Mouse (Mus musculus) heart, adult 2 months (tissue): ENCODE measurements around the gene Tasp1. TPM values are rescaled to one million over a fixed set of nuclear protein-coding genes. Genes with fewer than 3 reads are reported as not detected.

Experiments used
- DNase-seq, 2 experiments: peaks; one replicate each; pipeline ENCODE4 v3.0.0; 2021
- H3K27ac ChIP-seq: fragments of 200-600 bp; 2 replicates; pipeline ENCODE4 v1.8.1; 2022
- H3K27me3 ChIP-seq: fragments of 200-500 bp; 2 replicates; pipeline ENCODE4 v1.6.1; 2012; ENCODE audit warnings: mild to moderate bottlenecking, low read length, inconsistent platforms, mixed read lengths; ENCODE audit not compliant: control insufficient read depth, insufficient read depth
- H3K36me3 ChIP-seq: fragments of 200-500 bp; 2 replicates; pipeline ENCODE4 v1.6.1; 2012; ENCODE audit warnings: low read length, inconsistent platforms; ENCODE audit not compliant: control insufficient read depth, insufficient read depth
- H3K4me1 ChIP-seq: fragments of 200-500 bp; 2 replicates; pipeline ENCODE4 v1.6.1; 2011; ENCODE audit warnings: low read length; ENCODE audit not compliant: control insufficient read depth, insufficient read depth
- H3K4me3 ChIP-seq: fragments of 200-600 bp; 2 replicates; pipeline ENCODE4 v1.8.1; 2022
- H3K79me2 ChIP-seq: fragments of 200-500 bp; replicated peaks from 2 replicates; pipeline ENCODE4 v1.6.1; 2012; ENCODE audit warnings: mild to moderate bottlenecking, inconsistent platforms, low read length, moderate library complexity, mixed read lengths; ENCODE audit not compliant: control insufficient read depth, insufficient read depth
- H3K9ac ChIP-seq: fragments of 200-500 bp; 2 replicates; pipeline ENCODE4 v1.6.1; 2012; ENCODE audit warnings: low read depth, mild to moderate bottlenecking, control low read depth, inconsistent platforms, low read length, mixed read lengths
- CTCF ChIP-seq: fragments of 200-600 bp; IDR thresholded peaks from 2 replicates; pipeline ENCODE4 v1.8.1; 2022; ENCODE audit warnings: antibody characterized with exemption, mild to moderate bottlenecking, moderate library complexity
- EP300 ChIP-seq: fragments of 200-500 bp; IDR thresholded peaks from 2 replicates; pipeline ENCODE4 v1.6.1; 2011; ENCODE audit warnings: low read depth, low read length, control low read depth; ENCODE audit not compliant: insufficient read depth
- POLR2A ChIP-seq: fragments of 200-500 bp; IDR thresholded peaks from 2 replicates; pipeline ENCODE4 v1.6.1; 2011; ENCODE audit warnings: mild to moderate bottlenecking, low read depth, low read length, control low read depth; ENCODE audit not compliant: insufficient read depth
- WGBS: fragments of 180-500 bp; shearing (Covaris S2); methylation state at CpG from one replicate; pipeline ENCODE4 v1.1.7; 2018; 5-methylcytosine and 5-hydroxymethylcytosine counted together
- intact Hi-C: fragments of 180-260 bp; cut with DNase I; formaldehyde crosslinking; loops from one replicate; pipeline ENCODE4 v1.15.1; 2025
- polyA plus RNA-seq: library from polyadenylated mRNA; depleted of rRNA; stranded (reverse); fragments of >200 nt; gene quantifications from 2 replicates; pipeline ENCODE4 v1.2.3, GENCODE M21; 2012
- total RNA-seq, 2 experiments: library from RNA; stranded (reverse); gene quantifications; 2 replicates each; pipeline ENCODE4 v1.2.3; 2021

Gene Tasp1
- total and polyA plus RNA-seq, 3 experiments, result 2.9 to 7.6 (median 6.6) TPM

DNA sequence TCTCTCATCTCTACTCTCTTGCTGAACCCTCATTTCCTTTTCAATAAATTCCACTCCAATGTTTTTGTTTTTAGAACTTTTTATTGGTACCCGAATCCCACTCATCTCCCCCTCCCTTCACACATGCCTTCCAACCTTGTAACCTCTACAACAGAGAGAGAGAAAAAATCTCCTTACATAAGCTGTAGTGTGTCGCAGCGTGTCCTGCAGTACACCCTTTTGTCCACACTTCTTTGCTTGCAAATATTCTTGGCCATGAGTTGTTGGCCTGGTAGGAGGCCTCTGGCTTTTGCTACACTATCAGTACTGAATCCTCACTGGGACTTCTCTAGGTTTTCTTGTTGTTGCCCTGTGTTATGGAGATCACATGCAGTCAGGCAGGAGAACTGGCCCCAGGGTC lies 249.3 kb downstream of the Tasp1 start:
- Histone ChIP-seq H3K4me3 (no peak overlapping the region), H3K4me1 (no peaks in the 10 kb centered on the region), H3K79me2 (no peaks in the 10 kb centered on the region), H3K27me3 (no peaks in the 10 kb centered on the region), H3K9ac (no peak overlapping the region), H3K36me3 (no peaks in the 10 kb centered on the region), H3K27ac (no peak overlapping the region)
- intact Hi-C loops, result no loop called here
- WGBS, result 70% methylated on average over 3 of the region's 3 CpGs
- TF ChIP-seq POLR2A (no peak), EP300 (no peak), CTCF (no peak)
- DNase-seq, result no peak

DNA sequence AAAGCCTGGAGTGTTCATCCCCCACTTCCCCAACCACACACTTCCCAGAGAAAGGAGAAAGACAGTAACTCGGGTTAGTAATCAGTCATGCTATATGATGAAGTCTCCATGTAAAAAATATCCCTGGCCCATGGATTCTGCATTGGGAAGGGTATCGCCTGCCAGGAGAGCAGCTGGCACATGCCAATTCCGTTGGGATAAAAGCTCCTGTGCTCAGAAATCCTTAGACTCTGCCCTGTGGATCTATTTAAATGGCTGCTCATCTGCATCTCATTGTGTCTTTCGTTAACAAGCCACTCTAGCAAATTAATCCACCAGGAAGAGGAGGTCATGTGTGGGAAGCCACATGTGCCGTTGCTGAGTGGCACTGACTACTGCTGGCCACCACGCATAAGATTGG lies 258.7 kb downstream of the Tasp1 start:
- no peaks in the 10 kb centered on the region for H3K4me1 ChIP-seq
- no peak for DNase-seq
- no peak overlapping the region for H3K4me3 ChIP-seq
- no peaks in the 10 kb centered on the region for H3K36me3 ChIP-seq
- H3K79me2 ChIP-seq, result no peaks in the 10 kb centered on the region
- no peak overlapping the region for H3K27ac ChIP-seq
- H3K9ac ChIP-seq, result no peak overlapping the region
- intact Hi-C loops, result no loop called here
- WGBS, result 88% methylated on average over 6 of the region's 6 CpGs
- TF ChIP-seq EP300, result no peak
- no peak for TF ChIP-seq CTCF
- TF ChIP-seq POLR2A, result no peak
- no peaks in the 10 kb centered on the region for H3K27me3 ChIP-seq

DNA sequence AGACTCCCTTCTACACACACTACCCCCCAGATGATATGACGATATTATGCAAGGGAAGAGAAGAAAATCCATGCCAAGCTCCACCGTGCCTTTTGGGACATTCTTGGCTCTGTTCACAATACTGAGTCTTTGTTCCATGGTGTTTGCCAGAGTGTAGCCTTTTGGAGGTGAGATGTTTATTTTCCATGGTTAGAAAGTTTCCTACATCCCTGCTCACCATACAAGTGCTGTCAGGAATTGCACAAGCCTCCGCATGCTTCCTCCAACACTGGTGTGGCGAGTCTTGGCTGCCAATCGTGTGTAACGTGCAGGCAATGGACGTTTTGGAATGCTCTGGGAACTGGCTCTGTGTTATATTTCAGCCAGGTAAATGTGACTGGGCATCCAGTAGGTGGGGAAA lies 262.6 kb downstream of the Tasp1 start:
- 56% methylated on average over 7 of the region's 7 CpGs for WGBS
- no peak for DNase-seq
- TF ChIP-seq CTCF (no peak), POLR2A (no peak), EP300 (no peak)
- Histone ChIP-seq H3K36me3 (no peaks in the 10 kb centered on the region), H3K79me2 (no peaks in the 10 kb centered on the region), H3K27me3 (no peaks in the 10 kb centered on the region), H3K9ac (no peak overlapping the region), H3K4me3 (no peak overlapping the region), H3K27ac (no peak overlapping the region), H3K4me1 (no peaks in the 10 kb centered on the region)
- intact Hi-C loops, result no loop called here

DNA sequence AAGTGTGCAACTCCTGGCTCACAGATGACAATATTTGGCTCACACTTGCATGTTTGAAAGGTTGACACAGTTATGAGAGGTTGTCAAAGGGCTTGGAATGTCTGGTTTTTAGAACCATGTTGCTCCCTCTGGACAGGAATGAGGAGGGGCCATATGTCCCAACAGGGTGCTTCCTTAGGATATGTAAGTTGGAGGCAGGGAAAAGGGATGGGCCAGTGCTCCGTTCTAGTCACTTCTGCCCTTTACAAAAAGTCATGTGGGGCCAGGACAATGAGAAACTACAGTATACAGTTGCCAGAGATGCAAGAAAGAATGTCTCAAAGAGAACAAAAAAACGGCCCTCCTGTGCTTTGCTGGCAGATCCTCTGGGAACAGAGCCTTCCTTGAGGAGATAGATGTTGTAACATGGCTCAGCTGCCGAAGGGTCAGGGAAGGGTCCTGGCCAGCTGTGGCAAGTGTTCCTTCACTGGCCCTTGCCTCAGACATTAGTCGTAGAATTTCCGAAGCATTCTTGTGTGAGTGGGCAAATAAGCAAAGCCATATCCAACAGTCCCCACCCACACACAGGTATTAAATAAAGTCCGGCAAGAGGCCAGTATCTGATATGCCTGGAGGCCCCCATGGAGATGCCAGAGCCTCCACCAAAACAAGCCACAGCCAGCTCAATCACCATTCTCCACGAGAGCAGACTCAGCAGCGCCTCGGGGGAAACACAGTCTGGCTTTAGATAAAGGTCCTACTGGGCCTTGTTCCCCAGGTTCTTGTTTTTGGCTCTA lies 274.1 kb downstream of the Tasp1 start:
- Histone ChIP-seq H3K27me3 (no peaks in the 10 kb centered on the region), H3K27ac (no peak overlapping the region), H3K9ac (no peak overlapping the region), H3K36me3 (no peaks in the 10 kb centered on the region), H3K79me2 (no peaks in the 10 kb centered on the region), H3K4me3 (no peak overlapping the region), H3K4me1 (peaks cover 1% of the 10 kb centered on the region; the same call in 1 of the 2 replicates)
- TF ChIP-seq EP300 (no peak), CTCF (no peak), POLR2A (no peak)
- intact Hi-C loops, result no loop called here
- WGBS, result 60% methylated on average over 9 of the region's 9 CpGs
- DNase-seq, result peak in 1 of 2 experiments; percentile 28

DNA sequence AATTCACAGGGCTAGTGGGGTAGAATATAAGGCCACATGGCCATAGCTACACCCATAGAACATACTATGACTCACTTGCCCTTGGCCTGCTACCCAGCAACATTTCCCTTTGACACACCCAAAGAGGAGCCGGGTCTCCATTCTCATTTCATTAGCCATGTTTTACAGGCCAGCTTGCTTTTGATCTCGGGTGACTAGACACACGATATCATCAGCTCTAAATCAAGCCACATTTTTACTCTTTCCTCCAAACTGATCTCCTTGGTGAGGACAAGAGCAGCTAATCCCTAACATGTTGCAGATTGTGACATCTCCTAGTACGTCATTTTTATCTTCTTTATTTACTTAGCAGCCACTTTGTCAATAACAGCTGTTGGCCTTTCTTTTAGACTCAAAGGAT lies 277.9 kb downstream of the Tasp1 start:
- Histone ChIP-seq H3K36me3 (no peaks in the 10 kb centered on the region), H3K79me2 (no peaks in the 10 kb centered on the region), H3K4me3 (no peak overlapping the region), H3K27me3 (no peaks in the 10 kb centered on the region), H3K4me1 (peaks cover 1% of the 10 kb centered on the region; the same call in 1 of the 2 replicates), H3K9ac (no peak overlapping the region), H3K27ac (no peak overlapping the region)
- 65% methylated on average over 4 of the region's 4 CpGs for WGBS
- intact Hi-C loops, result no loop called here
- TF ChIP-seq POLR2A, result no peak
- no peak for TF ChIP-seq EP300
- no peak for TF ChIP-seq CTCF
- DNase-seq, result no peak

DNA sequence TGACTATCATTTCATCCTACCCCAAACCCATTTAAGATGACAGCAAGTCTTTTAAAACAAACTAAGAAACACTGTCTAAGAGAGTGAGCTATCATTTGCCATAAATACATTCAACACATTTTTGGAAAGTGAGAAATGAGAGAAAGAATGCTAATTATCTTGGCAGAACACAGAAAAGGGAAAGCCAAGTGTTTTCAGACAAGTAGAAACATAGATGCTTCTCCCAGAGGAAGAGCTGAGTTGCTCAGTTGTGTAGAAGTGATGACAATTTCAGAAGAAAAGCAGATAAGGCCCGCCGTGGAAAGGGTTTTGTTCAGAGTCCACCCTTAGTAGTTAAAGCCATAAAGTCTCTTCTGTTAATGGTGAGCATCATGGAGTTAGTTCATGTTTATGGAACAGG lies 281.7 kb downstream of the Tasp1 start:
- Histone ChIP-seq H3K9ac (no peak overlapping the region), H3K27me3 (no peaks in the 10 kb centered on the region), H3K4me1 (no peaks in the 10 kb centered on the region), H3K27ac (no peak overlapping the region), H3K36me3 (no peaks in the 10 kb centered on the region), H3K79me2 (no peaks in the 10 kb centered on the region), H3K4me3 (no peak overlapping the region)
- no peak for DNase-seq
- intact Hi-C loops, result no loop called here
- TF ChIP-seq CTCF, result no peak
- no peak for TF ChIP-seq EP300
- TF ChIP-seq POLR2A, result no peak
- 24% methylated on average over 2 of the region's 2 CpGs for WGBS
